Mouse (Mus musculus) hindbrain, embryonic 11.5 days (tissue): ENCODE measurements around the gene Slc17a8. TPM values are rescaled to one million over a fixed set of nuclear protein-coding genes. Genes with fewer than 3 reads are reported as not detected.

Experiments
- ATAC-seq: fragments of 200-750 bp; cut with Nextera tagmentation; 2 replicates; pipeline ENCODE4 v1.8.0; 2017; ENCODE audit warnings: mild to moderate bottlenecking, moderate TSS enrichment, moderate library complexity; ENCODE audit not compliant: low FRiP score
- DNase-seq: peaks from one replicate; pipeline ENCODE4 v3.0.0-alpha.2; 2015; ENCODE audit warnings: low spot score
- H3K27ac ChIP-seq: fragments of 300-500 bp; sonication (generic); 2 replicates; pipeline ENCODE4 v1.5.1; 2014; ENCODE audit warnings: mild to moderate bottlenecking, low read depth, low read length
- H3K27me3 ChIP-seq: fragments of 300-500 bp; sonication (generic); 2 replicates; pipeline ENCODE4 v1.6.1; 2014; ENCODE audit warnings: mild to moderate bottlenecking, low read length, moderate library complexity, mixed read lengths; ENCODE audit not compliant: control insufficient read depth, insufficient read depth
- H3K36me3 ChIP-seq: fragments of 300-500 bp; sonication (generic); 2 replicates; pipeline ENCODE4 v1.6.1; 2014; ENCODE audit warnings: mild to moderate bottlenecking, low read length, moderate library complexity, mixed read lengths; ENCODE audit not compliant: control insufficient read depth, insufficient read depth
- H3K4me1 ChIP-seq: fragments of 300-500 bp; sonication (generic); replicated peaks from 2 replicates; pipeline ENCODE4 v1.6.1; 2014; ENCODE audit warnings: low read length, mixed read lengths; ENCODE audit not compliant: control insufficient read depth, insufficient read depth
- H3K4me2 ChIP-seq: fragments of 300-500 bp; sonication (generic); replicated peaks from 2 replicates; pipeline ENCODE4 v1.6.1; 2014; ENCODE audit warnings: mild to moderate bottlenecking, low read depth, low read length
- H3K4me3 ChIP-seq: fragments of 300-500 bp; sonication (generic); 2 replicates; pipeline ENCODE4 v1.5.1; 2014; ENCODE audit warnings: low read depth, low read length
- H3K9ac ChIP-seq: fragments of 300-500 bp; sonication (generic); 2 replicates; pipeline ENCODE4 v1.6.1; 2014; ENCODE audit warnings: low read depth, low read length
- H3K9me3 ChIP-seq: fragments of 300-500 bp; sonication (generic); 2 replicates; pipeline ENCODE4 v1.6.1; 2016; ENCODE audit warnings: low read length; ENCODE audit not compliant: control insufficient read depth
- WGBS: fragments of 180-500 bp; shearing (Covaris S2); extraction: QIAGEN DNeasy Blood & Tissue Kit; methylation state at CpG from one replicate; pipeline ENCODE4 v1.1.7; 2014; 5-methylcytosine and 5-hydroxymethylcytosine counted together
- polyA plus RNA-seq: library from polyadenylated mRNA; unstranded; fragments of >200 nt; fragmentation: Nextera tagmentation; extraction: Ambion mirVana; gene quantifications from 2 replicates; pipeline ENCODE4 v1.2.1, GENCODE M21; 2014

Gene Slc17a8
- polyA plus RNA-seq, 1 experiment from 2014 or later: 2.0 TPM

DNA sequence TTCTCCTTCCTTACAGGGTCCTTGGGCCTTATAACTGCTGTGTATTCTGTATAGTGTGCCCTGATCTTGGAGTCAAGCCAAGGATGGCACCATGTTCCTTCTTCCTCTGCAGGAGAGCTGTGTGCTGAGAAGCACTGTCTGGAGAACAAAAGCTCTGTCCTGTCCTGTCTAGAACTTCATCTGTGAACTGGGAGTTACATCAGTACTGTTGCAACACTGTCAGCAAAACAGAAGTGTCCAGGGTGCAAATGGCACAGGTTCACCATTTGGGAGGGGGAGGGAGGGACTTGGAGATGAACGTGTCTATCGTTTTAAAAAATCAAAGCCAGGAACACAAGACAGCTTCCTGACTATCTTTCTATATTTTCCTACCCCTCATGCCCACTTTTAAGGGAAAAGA is 89.1 kb downstream of the Slc17a8 start:
- ATAC-seq: no peak
- no peak overlapping the region for H3K9ac ChIP-seq

DNA sequence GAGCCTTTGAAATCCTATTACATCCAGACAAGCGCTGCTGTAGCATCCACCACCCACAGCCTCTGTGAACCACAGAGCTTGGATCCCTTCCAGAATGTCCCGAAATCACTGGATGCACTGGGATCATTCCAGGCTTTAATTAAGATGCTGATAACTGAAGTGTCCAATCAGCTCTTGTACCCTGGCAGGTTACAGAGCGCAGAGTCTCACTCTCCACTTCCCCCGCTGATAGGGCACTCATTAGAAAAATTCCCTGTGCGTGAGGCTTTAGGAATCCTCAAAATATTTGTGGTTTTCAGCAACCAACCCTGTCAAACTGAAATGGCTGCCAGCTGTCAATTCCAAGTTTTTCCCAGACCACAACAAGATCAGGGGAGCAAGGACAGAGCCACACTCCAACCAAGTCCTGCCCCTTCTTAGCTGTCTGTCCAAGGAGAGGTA is 89.8 kb downstream of the Slc17a8 start:
- H3K27ac ChIP-seq: no peak overlapping the region
- ATAC-seq (no peak), DNase-seq (no peak)
- no peak overlapping the region for H3K4me3 ChIP-seq
- H3K27me3 ChIP-seq: no peaks in the 10 kb centered on the region
- H3K4me2 ChIP-seq: no peak overlapping the region
- no peaks in the 10 kb centered on the region for H3K36me3 ChIP-seq
- no peaks in the 10 kb centered on the region for H3K9me3 ChIP-seq
- 81% methylated on average over 5 of the region's 5 CpGs for WGBS
- H3K9ac ChIP-seq: no peak overlapping the region
- no peaks in the 10 kb centered on the region for H3K4me1 ChIP-seq

More for the DNA sequence above, 89.1 kb downstream of the Slc17a8 start:
- DNase-seq: no peak
- no peaks in the 10 kb centered on the region for H3K9me3 ChIP-seq
- H3K4me1 ChIP-seq: no peaks in the 10 kb centered on the region
- H3K4me3 ChIP-seq: no peak overlapping the region
- no peak overlapping the region for H3K27ac ChIP-seq
- no peak overlapping the region for H3K4me2 ChIP-seq
- 91% methylated on average over 2 of the region's 2 CpGs for WGBS
- no peaks in the 10 kb centered on the region for H3K27me3 ChIP-seq
- no peaks in the 10 kb centered on the region for H3K36me3 ChIP-seq

DNA sequence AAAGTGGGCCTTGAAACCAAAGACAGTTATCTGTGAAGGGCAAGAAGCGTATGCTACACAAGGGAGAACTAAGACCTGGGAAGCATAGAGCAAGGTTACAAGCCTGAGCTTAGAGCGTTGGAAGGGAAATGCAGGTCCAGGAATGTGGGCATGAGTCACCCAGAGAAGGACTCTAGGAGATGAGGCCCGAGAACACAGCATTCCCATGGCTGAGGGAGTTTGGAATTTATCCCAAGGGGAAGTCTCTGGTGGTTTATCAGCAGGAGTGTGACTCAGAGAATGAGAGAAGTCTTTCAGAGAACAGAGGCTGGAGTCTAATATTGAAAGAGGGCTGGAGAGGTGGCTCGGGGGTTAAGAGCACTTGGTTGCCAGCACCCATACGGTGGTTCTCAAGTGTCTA is 94.0 kb downstream of the Slc17a8 start:
- Histone ChIP-seq H3K27me3 (no peaks in the 10 kb centered on the region), H3K9ac (no peak overlapping the region), H3K4me3 (no peak overlapping the region), H3K9me3 (no peaks in the 10 kb centered on the region), H3K27ac (no peak overlapping the region), H3K36me3 (no peaks in the 10 kb centered on the region), H3K4me2 (no peak overlapping the region), H3K4me1 (no peaks in the 10 kb centered on the region)
- no peak for DNase-seq
- 90% methylated on average over 5 of the region's 5 CpGs for WGBS
- ATAC-seq: no peak

DNA sequence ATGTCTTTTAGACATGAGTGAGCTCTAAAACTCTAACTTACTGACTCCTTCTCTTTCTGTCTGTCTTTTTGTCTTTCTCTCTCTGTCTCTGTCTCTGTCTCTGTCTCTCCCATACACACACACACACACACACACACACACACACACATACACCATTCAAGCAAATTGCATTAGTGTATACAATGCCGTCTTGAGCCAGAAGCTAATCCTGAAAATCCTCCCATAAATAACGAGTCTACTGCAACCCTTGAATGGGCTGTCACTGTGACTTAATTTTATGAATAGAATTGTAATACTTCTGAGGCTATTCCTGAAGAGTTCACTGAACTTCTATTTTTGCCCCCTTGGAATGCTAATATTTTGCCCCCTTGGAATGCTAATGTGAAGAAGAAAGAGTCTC is 95.2 kb downstream of the Slc17a8 start:
- DNase-seq: no peak
- Histone ChIP-seq H3K27me3 (no peaks in the 10 kb centered on the region), H3K4me2 (no peak overlapping the region), H3K9ac (no peak overlapping the region), H3K27ac (no peak overlapping the region), H3K4me3 (no peak overlapping the region), H3K4me1 (no peaks in the 10 kb centered on the region), H3K36me3 (no peaks in the 10 kb centered on the region), H3K9me3 (no peaks in the 10 kb centered on the region)
- no peak for ATAC-seq
- 81% methylated on average over 2 of the region's 2 CpGs for WGBS

Other genes with a start within 250 kb of the Slc17a8 start
- gene Gas2l3, start 177.3 kb downstream of the Slc17a8 start, polyA plus RNA-seq: 9.3 and 10.3 TPM in 2 replicates
- not detected in 2 replicates for gene Nr1h4, start 87.7 kb downstream of the Slc17a8 start, polyA plus RNA-seq
- gene Scyl2, start 65.0 kb upstream of the Slc17a8 start, polyA plus RNA-seq: 23.5 and 27.7 TPM in 2 replicates
- 41.9 and 45.1 TPM in 2 replicates for gene Actr6, start 111.0 kb upstream of the Slc17a8 start, polyA plus RNA-seq
- gene Uhrf1bp1l, start 123.7 kb upstream of the Slc17a8 start, polyA plus RNA-seq: 33.2 and 33.4 TPM in 2 replicates